Mouse (Mus musculus): ENCODE results near the gene Pgbd5.

DNA sequence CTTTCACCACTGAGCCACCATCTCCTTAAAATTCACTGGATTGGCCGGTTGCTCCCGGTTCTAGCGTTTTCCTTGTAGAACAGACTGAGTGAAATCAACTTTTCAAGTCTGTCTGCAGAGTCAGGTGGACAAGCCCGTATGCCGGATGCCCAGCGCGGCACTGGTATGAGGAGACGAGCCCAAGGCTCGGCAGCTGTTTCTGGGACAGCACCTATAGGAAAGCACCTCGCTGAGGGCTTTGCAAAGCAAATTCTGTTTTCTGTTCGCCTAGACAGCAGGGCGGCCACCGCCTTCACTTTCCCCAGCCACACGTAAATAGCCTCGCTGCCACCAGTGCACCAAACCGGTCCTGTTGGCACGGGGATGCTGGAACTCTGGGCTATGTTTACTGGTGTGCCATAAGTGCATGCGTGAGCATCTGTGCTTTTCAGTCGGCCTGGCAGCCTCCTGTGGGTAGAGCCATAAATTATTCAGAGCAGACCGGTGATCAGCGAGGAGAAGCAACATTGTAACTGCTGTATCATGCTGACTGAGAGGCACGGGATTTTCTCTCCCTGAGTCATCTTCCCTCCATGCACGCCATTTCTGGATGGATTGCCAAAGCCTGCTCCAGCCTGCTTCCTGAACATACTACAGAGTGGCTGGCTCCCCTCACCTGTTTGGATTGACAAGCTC, 53.1 kb downstream of the Pgbd5 start:
- TF ChIP-seq TAL1 (IDR thresholded peaks at IDR 0.05; ENCODE audit: low read length) (no peak), GATA1 (IDR thresholded peaks at IDR 0.05; ENCODE audit: low read length) (no peak)
